Mouse (Mus musculus) layer of hippocampus, adult 18-20 months (tissue): ENCODE measurements around the gene Gm12695. TPM values are rescaled to one million over a fixed set of nuclear protein-coding genes. Genes with fewer than 3 reads are reported as not detected.

Source experiments
- DNase-seq, 2 experiments: peaks; one replicate each; pipeline ENCODE4 v3.0.0; 2022; ENCODE audit warnings: low spot score in 2 of 2
- total RNA-seq, 2 experiments: library from RNA; stranded (reverse); gene quantifications; 2 replicates each; pipeline ENCODE4 v1.2.3; 2021

The Gm12695 gene
- total RNA-seq, 2 experiments from 2014 or later, result 0.23 TPM; not detected in 1

DNA sequence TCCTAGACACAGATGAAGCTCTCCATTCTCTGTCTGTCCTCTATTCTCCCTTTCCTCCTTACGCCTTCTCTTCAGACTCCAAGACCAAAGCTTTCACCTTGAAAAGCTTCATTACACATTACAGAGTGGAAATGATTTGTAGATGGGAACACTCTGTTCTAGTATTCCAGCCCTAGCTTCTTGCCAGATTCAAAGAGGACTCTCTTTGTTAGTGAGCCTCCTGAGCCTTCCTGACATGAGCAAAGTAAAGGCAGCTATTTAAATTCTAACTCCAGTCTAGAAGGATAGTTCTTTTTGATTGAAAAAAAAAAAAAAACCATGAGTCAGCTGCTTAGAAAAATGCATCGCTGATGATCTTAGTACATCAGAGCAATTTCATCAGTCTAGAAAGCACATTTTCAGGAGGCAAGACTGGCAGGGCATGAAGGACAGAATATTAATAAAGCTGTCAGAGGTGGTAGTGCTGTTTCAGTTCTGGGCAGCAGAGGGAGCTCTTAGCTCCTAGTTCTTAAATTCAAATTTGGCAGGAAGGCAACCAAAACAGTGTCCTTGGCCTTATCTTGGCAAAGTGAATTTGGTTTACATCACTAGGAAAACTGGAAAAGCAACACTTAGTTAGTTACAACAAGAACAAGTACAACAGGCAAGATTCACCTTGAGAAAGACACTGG, 79.6 kb downstream of the Gm12695 start:
- DNase-seq, result peak; percentile 46 to 87

DNA sequence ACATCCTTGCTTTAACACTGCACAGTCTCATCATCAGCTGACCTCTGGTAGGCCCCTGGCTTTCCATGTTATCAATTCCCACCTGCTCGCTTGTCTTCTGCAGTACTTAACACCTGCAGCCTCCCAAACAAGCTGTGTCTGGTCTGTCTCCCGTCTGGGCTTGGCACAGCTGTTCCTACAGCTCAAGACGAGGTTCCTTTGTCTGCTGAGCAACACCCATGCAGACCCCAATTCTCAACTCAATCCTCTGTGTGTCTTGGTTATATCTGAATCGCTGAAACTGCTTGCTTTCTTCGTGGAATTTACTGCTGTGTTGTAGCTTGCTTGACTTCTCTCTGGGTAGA, 86.8 kb downstream of the Gm12695 start:
- no peak for DNase-seq

DNA sequence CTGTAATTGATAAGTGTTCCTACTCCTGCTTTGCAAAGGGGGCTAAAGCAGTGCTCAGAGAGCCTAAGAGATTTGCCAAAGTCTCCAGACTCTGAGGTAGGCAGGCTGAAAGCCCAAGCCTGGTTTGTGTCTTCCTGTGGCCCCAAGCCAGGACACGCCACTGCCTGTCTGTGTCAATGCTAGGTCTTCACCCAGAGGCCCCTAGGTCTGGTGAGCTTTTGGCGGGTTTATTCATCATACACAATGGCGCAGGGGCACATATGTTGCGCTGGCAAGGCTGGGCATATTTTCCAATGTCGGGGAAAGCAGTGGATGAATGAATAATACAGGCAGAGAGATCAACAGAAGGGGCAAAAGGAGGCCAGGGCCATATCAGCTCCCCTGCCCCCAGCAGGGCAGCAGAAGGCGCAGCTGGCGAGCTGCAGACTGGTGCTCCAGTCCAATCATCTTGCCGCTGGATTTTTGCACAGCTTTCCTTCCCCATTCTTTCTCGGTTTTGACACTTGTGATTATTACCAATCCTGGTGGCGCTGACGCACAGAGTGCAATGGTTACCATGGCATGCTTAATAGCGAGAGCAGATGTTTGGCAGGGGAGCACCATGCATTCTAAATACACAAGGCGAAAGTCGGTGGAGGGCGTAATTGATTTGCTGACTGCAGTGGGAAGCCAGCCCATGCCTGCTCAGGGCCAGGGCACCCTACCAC, 87.3 kb downstream of the Gm12695 start:
- peak; percentile 35 to 60 for DNase-seq

DNA sequence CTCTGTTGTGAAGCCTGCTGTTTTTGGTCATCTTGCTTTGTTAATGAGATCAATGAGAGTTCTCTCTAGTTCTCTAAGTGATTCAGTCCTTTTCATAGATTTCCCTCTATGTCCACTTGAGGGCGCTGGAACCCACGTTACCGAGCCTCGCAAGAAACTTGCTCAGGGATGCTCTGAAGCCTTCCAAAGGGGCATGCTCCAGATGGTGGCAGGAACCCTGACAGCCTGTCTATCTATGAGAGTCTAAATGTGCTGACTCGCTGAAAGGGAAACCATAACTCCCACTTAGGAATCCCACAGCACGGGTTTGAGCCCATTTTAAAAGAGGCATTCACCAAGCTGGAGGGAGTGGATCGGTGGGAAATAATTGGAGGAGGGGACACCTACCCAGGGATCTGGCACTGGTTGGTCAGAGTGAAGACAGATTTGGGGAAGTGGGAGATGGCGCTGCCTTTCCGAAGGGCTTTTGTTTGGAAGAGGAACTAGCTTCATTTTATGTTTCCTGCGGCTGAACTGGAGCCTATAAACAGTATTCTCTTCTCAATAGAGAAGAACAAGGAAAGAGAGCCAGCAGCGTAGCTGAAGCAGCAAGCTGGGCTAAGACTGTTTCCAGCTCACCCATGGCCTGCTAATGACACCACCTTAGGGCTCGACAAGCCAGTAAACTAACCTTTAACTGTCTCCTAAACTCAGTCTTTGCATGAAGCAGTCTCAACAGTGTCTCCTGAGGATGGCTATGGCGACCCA, 88.2 kb downstream of the Gm12695 start:
- DNase-seq, result peak; percentile 54 to 86

DNA sequence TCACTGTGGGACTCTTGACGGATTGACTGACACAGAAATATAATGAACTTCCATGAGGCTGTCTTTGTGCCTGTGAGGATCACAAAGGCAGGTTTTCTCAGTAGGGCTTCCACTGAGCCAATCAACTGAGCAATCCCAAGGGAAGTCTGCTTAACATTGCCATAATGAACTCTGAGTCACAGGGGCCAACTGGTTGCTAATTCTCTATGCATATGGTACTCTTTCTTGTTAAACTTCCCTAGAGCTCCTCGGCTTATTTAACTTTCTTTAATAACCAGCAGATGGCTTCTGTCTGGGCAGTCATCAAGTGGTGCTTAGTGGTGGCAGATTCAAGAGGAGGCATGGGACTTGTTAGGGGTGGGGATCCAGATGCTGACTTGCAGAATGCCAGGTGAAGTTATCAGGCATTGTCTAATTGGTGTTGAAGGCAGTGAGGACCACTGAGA, 97.6 kb downstream of the Gm12695 start:
- no peak for DNase-seq

DNA sequence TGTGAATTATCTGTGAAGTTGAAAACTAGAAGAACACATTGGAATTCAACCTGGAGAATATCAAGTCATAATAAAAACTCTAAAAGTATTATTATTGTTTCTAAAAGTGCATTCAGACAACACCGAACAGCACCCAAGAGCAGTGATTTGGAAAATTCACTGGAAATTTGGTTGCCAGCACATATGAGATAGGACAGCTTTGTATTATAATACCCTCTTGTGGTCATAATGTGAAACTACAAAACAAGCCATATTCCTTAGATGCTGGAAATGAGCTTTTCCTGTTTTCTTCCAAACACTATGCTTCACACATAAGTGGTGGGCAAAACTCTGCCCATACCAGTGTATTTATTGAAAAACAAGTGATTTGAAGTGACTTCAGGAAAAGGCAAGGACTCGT, 101.5 kb downstream of the Gm12695 start:
- DNase-seq, result peak in 1 of 2 experiments; percentile 37

DNA sequence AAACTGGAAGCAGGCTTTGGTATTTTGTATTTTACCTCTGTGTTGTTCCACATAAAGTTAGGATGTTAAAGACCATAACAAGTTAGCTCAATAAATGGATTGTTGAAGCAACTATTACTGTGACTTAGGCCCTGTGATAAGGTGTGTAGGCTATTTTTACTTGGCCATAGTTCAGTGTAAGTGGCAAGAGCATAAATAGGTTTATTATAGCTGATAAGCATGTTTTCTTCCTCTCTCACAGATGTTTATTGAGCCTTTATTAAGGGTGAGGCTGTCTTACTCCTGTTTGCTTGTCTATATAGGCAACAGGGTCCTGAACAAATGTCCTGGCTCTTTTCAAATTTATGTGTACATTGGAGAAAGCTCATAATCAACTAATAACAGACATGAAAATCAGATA, 104.0 kb downstream of the Gm12695 start:
- no peak for DNase-seq

DNA sequence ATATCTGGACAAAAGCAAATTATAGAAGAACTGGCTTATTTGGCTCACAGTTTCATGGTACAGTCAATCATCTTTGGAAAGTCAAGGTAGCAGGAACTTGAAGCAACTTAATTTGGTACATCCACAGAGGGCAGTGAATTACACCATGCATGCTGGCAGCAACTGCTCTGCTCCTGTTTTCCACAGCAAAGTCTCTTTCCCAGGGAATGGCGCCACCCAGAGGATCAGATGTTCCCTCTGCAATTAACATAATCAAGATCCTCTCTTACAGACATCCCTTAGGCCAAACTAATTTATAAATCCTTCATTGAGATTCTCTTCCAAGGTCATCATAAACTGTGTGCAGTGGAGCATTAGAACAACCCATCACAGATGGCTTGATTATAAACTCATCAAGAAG, 104.8 kb downstream of the Gm12695 start:
- DNase-seq, result peak; percentile 13 to 53

Other genes starting within 250 kb of the Gm12695 start
- gene Cyp2j6, start 231.5 kb downstream of the Gm12695 start, total RNA-seq, result 10 to 100 TPM; 14.5 to 15.1 TPM
- gene Cyp2j9, start 193.6 kb downstream of the Gm12695 start, total RNA-seq, result 10 to 100 TPM; 37.1 to 41.9 TPM
- not detected for gene Cyp2j5, start 121.0 kb downstream of the Gm12695 start, total RNA-seq